Mouse (Mus musculus) CH12.LX (cell line): ENCODE results near the gene Gnb1.

ENCODE experiments used
- CHD2 ChIP-seq: IDR thresholded peaks from 2 replicates; pipeline ENCODE4 v1.6.1; 2011; ENCODE audit warnings: low read length, improper control_type of control experiment
- CTCF ChIP-seq, 2 experiments: IDR thresholded peaks in 1 of 2; conservative IDR thresholded peaks in 1 of 2; 2 replicates each; pipeline ENCODE4 v1.5.1; 2011 to 2012; ENCODE audit warnings: low read depth in 2 of 2, low read length in 2 of 2, improper control_type of control experiment in 1 of 2, inconsistent platforms in 1 of 2, mild to moderate bottlenecking in 1 of 2, moderate library complexity in 1 of 2
- E2F4 ChIP-seq: IDR thresholded peaks from 2 replicates; pipeline ENCODE4 v1.6.1; 2011; ENCODE audit warnings: low read depth, low read length, improper control_type of control experiment; ENCODE audit not compliant: insufficient replicate concordance
- EP300 ChIP-seq: IDR thresholded peaks from 2 replicates; pipeline ENCODE4 v1.6.1; 2011; ENCODE audit warnings: low read length, improper control_type of control experiment
- MAX ChIP-seq: IDR thresholded peaks from 2 replicates; pipeline ENCODE4 v1.6.1; 2011; ENCODE audit warnings: low read length, improper control_type of control experiment
- MAZ ChIP-seq: IDR thresholded peaks from 2 replicates; pipeline ENCODE4 v1.6.1; 2012; ENCODE audit warnings: low read depth, mild to moderate bottlenecking, inconsistent platforms, low read length, improper control_type of control experiment, moderate library complexity
- MEF2A ChIP-seq: IDR thresholded peaks from 2 replicates; pipeline ENCODE4 v1.6.1; 2014; ENCODE audit warnings: low read depth, mild to moderate bottlenecking, inconsistent platforms, low read length, improper control_type of control experiment, borderline replicate concordance
- POLR2A ChIP-seq: IDR thresholded peaks from 2 replicates; pipeline ENCODE4 v1.6.1; 2011; ENCODE audit warnings: low read depth, mild to moderate bottlenecking, improper control_type of control experiment, low read length
- SMC3 ChIP-seq: IDR thresholded peaks from 2 replicates; pipeline ENCODE4 v1.6.1; 2011; ENCODE audit warnings: low read depth, low read length, improper control_type of control experiment
- TBP ChIP-seq: conservative IDR thresholded peaks from 2 replicates; pipeline ENCODE4 v1.6.1; 2011; ENCODE audit warnings: low read depth, low read length, improper control_type of control experiment
- USF1 ChIP-seq: IDR thresholded peaks from 2 replicates; pipeline ENCODE4 v1.6.1; 2014; ENCODE audit warnings: low read depth, mild to moderate bottlenecking, inconsistent platforms, low read length, improper control_type of control experiment
- USF2 ChIP-seq: conservative IDR thresholded peaks from 2 replicates; pipeline ENCODE4 v1.6.1; 2011; ENCODE audit warnings: low read depth, low read length, improper control_type of control experiment
- ZC3H11A ChIP-seq: IDR thresholded peaks from 2 replicates; pipeline ENCODE4 v1.6.1; 2012; ENCODE audit warnings: low read depth, mild to moderate bottlenecking, inconsistent platforms, low read length, improper control_type of control experiment

- no peak for TF ChIP-seq CTCF (conservative IDR thresholded peaks at IDR 0.05 in 1 of 2, IDR thresholded peaks at IDR 0.05 in 1 of 2; ENCODE audit: low read depth in 2 of 2, low read length in 2 of 2)
- no peak for TF ChIP-seq E2F4
- no peak for TF ChIP-seq USF1
- TF ChIP-seq EP300 = no peak
- TF ChIP-seq POLR2A = peak; percentile 61; the same call in 1 of the 2 replicates
- TF ChIP-seq USF2 = no peak
- TF ChIP-seq SMC3 = no peak
- TF ChIP-seq MAZ = no peak
- TF ChIP-seq MAX = no peak; the same call in none of the 2 replicates
- TF ChIP-seq CHD2 = no peak
- no peak for TF ChIP-seq TBP
- peak; percentile 20; the same call in 1 of the 2 replicates for TF ChIP-seq MEF2A
- TF ChIP-seq ZC3H11A = no peak
These were observed at the start of gene Gnb1 for GRCm38 (mm10) chr4:155490990-155491504.
